Mouse (Mus musculus) ovary, postnatal 10 days (tissue): ENCODE measurements around the gene Rnf6.
"Not testable (repeated sequence)": the region's sequence is repeated elsewhere in the genome, so short reads cannot be mapped to it uniquely, and the experiment has no call there.

ENCODE experiments used
- DNase-seq: peaks from one replicate; pipeline ENCODE4 v3.0.0; 2022; ENCODE audit warnings: low spot score

Gene Rnf6

DNA sequence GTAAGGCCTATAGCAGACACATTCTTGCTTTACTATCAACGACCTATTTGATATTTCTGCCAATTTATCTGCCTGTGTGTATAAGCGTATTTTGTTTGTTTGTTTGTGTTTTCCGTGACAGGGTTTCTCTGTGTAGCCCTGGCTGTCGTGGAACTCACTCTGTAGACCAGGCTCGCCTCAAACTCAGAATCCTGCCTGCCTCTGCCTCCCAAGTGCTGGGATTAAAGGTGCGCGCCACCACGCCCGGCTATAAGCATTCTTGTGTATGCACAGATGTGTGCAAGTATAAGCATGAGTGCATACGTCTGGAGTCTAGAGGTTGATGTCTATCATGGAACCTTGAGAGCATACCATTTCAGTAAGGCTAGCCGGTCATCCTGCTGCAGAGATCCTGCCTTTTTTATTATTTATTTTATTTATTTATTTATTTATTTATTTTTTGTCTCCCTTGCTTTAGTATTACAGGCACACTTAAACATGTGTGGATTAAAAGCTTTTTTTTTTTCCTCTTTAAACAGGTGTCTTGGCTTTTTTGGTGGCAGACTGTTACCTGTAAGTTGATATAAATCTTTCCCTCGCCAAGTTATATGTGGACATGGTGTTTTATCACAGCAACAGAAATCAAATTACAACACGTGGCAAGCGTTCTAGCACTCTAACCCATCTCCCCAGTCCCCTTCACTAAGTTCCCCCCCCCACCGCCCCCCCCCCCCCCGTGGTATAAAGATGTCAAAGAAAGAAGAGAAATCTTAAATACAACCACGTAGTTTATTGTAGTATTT lies 8.7 kb upstream of the Rnf6 start:
- no peak for DNase-seq

DNA sequence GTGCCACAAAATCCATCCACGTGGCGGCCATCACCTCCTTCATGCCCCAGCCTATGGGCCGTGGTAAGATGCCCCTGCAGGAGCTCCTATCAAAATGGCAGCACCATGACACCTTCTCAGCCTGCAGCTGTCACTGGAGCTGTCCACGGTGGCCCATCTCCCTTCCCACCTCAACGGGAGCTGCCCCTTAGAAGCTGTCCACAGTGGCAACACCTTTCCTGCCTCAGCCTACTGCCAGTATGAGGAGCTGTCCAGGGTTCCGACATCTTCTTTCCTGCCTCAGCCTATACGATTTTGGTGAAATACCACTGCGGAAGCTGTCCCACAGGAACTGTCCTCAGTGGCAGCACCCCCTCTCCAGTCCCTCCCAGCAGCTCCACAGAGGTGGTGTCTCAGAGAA lies 6.1 kb upstream of the Rnf6 start:
- DNase-seq: no peak

DNA sequence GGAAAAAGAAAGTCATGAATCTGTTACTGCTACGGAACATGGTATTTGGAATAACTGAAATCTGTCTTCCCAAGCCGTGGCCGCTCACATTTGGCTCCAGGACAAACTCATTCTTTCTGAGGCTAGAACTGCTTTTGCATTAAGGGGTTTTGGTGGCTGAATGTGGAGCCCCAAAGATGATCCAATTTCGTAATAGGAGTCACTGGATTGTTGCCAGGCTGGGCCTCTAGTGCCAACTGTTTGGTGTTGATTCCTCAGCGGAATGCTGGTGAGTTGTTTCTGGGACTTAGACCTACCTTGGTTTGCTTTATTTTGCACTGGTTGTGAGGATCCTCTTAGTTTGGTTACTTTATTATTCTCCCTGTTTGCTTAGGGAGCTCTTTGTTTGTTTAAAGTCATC lies 2.4 kb upstream of the Rnf6 start:
- DNase-seq: no peak

DNA sequence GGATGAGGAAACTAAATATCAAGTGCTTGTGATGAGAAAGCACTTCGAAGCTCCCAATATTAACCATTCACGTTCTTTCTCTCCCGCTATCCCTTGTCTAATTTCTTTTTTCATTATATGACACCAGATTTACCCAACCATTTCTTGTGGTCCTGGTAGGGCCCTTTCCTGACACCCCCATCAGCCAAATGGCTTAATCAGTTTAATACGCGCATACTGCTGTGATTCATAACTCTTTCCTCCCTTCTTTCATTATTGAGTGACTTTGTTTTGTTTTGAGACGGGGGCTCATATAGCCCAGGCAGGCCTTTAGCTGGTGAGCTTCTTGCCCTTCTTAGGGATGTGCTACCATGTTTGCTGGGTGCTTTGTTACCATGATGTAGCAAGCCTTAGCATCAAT lies 367 bp upstream of the Rnf6 start:
- DNase-seq: no peak

DNA sequence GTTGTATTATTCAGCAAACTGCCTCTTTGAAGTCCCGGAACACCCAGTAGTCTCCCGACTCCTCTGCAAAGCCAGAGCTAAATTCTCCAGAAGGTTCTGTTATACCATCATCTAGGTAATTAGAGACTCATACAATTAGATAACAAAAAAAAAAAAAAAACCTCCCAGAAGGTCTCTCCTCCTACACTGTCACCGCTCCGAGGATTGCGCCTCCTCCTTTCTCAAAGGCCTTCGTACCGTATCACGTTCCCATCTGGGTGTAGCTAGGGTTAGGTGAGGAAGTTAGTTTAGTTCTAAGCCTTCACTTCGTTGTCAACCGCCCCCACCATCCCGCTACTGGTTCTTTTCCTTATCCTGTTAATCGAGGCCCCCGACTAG lies 865 bp downstream of the Rnf6 start:
- DNase-seq: no peak

DNA sequence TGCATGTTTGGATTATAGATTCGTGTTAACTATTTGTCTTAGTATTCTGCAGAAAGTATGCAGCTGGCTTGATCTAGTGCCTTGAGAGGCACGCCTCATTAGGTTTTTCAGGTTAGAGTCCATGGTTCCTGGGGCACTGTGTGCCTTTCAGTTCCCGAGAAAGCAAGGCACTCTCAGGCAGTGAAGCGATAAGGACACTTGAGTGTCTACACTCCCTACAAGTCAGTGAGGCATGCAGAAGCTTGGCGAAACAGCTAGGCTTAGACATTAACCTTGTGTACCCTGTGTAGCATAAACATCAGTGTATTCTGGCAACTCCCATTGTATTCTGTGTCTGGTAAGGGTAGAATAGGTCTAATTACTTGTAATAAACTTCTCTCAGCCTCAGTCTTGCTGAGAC lies 15.8 kb downstream of the Rnf6 start:
- DNase-seq: no peak

DNA sequence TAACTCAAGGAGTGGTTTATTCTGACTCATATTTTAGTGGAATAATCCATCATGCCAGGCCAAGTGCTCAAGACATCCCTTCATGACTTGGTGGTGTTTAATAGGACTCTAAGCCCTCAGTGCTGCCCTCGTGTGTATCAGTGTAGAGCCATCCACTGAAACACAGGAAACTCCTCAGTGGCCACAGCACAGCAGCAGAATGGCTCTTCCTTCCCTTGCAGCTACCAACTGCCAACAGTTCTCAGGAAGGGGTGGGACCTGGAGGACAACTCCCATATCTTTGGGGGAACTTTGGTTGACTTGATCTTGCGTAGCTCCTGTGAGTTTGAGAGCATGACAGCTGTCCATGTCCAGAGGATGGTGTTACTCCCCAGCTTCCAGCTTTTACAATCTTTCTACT lies 17.4 kb downstream of the Rnf6 start:
- DNase-seq: no peak

DNA sequence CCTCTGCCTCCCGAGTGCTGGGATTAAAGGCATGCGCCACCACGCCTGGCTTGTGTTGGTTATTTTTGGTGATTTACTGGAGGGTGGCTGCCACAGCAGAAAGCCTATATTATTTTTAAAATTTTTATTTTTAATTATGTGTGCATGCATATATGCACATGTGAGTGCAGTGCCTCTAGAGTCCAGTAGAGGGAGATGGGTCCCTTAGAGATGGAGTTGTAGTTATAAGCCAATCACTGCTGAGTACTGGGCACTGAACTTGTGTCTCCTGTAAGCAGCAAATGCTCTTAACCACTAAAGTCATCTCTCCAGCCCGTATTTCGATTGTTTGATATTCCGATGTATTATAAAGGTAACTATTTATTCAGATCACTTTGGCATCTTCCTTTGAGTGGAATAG lies 20.8 kb downstream of the Rnf6 start:
- DNase-seq: no peak

DNA sequence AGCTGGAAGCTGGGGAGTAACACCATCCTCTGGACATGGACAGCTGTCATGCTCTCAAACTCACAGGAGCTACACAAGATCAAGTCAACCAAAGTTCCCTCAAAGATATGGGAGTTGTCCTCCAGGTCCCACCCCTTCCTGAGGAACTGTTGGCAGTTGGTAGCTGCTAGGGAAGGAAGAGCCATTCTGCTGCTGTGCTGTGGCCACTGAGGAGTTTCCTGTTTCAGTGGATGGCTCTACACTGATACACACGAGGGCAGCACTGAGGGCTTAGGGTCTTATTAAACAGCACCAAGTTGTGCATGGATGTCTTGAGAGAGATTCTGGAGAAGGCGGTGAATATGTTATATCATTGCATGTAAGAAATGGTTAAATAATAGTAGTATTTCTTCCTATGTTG lies 21.8 kb downstream of the Rnf6 start:
- DNase-seq: no peak

DNA sequence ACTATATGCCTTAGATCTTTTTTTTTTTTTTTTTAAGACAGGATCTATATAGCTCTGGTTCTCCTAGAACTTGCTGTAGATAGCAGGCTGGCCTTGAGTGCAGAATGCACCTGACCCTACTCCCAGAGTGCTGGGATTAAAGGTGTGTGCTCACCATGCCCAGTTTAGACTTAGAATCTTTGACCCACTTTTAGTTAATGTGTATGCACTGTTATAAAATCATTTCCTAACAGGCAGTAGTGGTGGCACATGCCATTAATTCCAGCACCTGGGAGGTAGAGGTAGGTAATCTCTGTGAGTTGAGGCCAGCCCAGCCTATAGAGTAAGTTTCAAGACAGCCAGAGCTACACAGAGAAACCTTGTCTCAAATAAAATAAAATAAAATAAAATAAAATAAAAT lies 22.3 kb downstream of the Rnf6 start:
- no peak for DNase-seq

DNA sequence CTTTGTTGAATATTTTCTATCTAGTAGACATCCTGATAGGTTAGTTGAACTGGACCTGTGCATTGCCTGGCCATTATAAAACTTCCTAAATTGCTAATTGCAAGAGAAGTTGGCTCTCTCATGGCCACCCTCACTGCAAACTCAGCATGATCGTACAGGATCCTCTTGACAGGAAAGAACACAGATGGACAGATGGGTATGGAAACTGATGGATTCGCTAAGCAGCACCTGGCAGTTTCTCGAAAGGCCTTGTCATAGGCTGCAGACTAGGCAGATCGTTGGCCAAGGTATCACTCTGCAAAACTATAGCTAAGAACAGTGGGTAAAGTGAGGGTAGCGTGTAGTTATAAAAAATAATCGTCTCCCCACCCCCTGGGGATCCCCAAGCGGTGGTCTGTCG lies 28.0 kb downstream of the Rnf6 start:
- DNase-seq: no peak

DNA sequence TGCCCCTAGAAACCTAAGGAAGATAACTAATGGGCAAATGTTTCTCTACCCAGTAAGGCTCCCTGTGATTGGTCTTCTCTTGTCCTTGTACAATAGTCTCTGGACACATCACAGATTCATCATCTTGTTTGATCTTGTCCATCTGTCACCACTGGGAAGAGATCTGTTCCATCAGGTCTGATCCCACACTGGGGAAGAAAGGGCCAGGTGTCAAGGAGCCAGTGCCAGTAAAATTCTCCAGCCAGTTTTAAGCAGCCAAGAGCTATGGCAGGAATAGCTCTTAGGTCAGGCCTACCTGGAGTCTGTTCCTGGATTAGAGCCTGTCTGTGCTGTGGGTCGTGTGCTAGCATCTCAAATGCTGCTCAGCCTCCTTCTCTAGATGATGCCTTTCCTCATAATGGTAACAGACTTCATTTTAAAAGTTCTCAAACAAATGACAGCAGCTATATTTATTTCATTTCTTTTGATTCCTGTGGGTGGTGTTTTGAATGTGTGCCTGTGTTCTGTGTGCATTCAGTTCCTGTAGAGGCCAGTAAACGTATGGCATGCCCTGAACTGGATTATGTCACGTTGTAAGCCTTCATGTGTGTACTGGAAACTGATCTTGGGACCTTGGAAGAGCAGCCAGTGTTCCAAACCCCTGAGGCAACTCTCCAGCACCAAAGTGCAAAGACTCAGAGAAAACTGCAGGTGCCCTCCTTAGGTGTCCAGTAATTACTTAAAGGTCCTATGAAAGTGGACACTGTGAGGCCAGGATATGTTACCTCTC lies 30.7 kb downstream of the Rnf6 start:
- DNase-seq: no peak

DNA sequence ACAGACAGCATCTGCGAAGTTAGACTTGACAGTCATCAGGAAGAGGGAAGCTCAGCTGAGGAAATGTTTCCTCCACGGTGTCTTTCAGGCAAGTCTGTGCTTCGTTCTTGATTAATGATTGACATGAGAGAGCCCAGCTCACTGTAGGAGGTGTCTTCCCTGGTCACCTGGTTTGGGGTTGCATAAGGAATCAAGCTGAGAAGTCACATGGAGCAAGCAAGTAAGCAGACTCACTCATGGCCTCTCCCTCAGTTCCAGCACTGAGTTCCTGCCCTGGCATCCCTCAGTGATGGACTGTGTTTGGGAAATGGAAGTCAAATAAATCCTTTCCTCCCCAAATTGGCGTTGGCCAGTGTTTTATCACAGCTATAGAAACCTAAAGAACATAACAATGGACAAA lies 31.3 kb downstream of the Rnf6 start:
- DNase-seq: no peak

DNA sequence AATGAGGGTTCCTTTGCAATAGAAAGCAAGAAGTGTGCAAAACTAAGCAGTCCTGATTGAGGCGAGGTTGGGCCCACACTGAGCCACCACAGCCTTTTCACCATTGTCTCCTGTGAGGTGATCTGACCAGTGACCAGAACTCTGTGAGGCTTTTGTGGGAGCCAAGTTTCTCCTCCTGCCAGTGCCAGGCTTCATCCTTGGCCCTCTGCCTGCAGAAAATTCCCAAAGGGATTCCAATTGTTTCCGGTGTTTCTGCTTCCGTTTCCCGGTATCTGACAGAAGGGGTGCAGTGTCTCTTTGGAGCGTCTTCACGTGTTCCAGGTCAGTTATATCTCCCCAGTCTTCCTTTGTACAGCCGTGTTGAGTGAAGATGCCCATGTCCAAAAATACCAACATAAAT lies 32.6 kb downstream of the Rnf6 start:
- no peak for DNase-seq

DNA sequence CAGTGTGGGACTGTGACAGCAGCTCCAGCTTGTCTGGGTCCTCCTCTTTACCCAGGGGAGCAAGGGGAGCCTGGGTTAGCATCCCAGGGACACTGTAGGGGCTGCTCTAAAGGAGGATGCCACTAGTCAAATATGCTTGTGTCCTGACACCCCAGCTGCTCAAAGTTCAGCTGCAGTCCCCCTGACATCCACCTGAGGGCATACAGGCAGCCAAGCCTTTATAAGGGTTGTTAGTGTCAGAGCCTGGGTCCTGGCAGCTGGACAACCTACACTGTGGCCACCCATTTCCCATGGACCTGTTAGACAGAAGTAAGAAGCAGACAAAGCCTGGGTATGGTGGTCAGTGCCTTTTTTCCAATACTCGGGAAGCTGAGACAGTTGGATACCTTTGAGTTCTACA lies 33.2 kb downstream of the Rnf6 start:
- DNase-seq: no peak

DNA sequence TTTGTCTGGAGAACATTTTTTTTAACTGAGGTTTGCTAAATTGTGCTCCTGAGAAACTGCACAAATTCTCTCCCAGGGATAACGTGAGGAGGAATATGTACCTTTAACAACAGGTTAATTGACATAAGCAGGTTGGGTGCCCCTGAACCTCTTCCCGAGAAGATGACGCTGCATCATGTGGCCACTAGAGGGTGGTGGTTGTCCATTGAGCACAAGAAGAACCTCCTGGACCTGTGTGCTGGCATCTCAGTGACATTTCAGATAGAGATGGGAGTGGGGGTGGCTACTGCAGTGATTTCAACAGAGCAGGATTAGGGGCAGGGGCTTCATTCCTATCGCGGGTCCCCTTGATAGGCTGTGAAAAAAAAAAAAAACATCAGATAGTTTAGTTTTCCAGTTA lies 33.9 kb downstream of the Rnf6 start:
- DNase-seq: peak; percentile 19

DNA sequence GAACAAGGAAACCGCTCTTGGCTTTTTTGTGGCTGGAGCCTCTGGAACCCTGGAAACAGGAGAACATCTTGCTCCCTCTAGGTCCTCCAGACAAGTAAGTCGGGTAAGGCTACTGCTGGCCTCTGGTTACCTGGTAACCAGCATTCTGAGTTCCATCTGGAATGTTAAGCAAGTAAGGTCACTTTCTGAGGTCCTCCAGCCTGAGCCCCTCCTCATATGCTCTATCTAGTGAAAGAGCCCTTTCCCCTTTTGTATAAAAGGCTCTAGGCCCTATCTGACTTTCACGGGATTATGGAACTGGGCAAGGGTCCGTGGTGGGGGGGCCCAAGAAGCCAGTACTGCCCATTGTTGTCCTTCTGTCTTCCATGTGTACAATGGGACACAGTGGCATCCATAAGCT lies 36.2 kb downstream of the Rnf6 start, which contains the start of gene 1700001J03Rik:
Gene 1700001J03Rik, minus strand, starts transcription at position 101 of the 400 bp plus-strand sequence.
- DNase-seq: not testable (repeated sequence)

DNA sequence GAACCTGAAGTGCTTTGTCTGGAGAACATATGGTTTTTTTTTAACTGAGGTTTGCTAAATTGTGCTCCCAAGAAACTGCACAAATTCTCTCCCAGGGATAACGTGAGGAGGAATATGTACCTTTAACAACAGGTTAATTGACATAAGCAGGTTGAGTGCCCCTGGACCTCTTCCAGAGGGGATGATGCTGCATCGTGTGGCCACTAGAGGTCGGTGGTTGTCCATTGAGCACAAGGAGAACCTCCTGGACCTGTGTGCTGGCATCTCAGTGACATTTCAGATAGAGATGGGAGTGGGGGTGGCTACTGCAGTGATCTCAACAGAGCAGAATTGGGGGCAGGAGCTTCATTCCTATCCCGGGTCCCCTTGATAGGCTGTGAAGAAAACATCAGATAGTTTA lies 48.6 kb downstream of the Rnf6 start:
- not testable (repeated sequence) for DNase-seq

DNA sequence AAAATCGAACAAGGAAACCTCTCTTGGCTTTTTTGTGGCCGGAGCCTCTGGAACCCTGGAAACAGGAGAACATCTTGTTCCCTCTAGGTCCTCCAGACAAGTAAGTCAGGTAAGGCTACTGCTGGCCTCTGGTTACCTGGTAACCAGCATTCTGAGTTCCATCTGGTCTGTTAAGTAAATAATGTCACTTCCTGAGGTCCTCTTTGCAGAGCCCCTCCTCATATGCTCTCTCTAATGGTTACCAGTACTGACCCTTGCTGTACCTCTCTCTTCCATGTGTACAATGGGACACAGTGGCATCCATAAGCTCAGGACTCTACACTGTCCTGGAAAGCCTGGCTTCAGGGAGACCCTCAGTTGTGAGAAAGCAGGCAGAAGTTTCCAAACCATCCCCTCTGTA lies 50.7 kb downstream of the Rnf6 start, which contains the start of gene Gm6309:
Gene Gm6309, minus strand, starts transcription at position 101 of the 400 bp plus-strand sequence.
- DNase-seq: not testable (repeated sequence)

DNA sequence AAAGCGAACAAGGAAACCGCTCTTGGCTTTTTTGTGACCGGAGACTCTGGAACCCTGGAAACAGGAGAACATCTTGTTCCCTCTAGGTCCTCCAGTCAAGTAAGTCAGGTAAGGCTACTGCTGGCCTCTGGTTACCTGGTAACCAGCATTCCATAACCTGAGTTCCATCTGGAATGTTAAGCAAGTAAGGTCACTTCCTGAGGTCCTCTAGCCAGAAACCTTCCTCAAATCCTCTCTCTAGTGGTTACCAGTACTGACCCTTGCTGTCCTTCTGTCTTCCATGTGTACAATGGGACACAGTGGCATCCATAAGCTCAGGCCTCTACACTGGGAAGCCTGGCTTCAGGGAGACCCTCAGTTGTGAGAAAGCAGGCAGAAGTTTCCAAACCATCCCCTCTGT lies 60.9 kb downstream of the Rnf6 start, which contains the start of gene Gm5565:
Gene Gm5565, minus strand, starts transcription at position 101 of the 400 bp plus-strand sequence.
- not testable (repeated sequence) for DNase-seq
